Mouse (Mus musculus): ENCODE data around the gene Sfxn5.

- TF ChIP-seq CTCF (IDR thresholded peaks at IDR 0.05) (no peak), POLR2A (IDR thresholded peaks at IDR 0.05; ENCODE audit: insufficient read depth, low read depth, low read length) (no peak), EP300 (IDR thresholded peaks at IDR 0.05; ENCODE audit: insufficient read depth, low read depth, low read length) (no peak)
These were observed 19.0 kb downstream of the Sfxn5 start for GRCm38 (mm10) chr6:85314064-85314798.

Data from heart, adult 2 months (tissue).